Mouse (Mus musculus): ENCODE data around the gene Camk2g. TPM values are rescaled to one million over a fixed set of nuclear protein-coding genes. Genes with fewer than 3 reads are reported as not detected.

Camk2g gene
- polyA plus RNA-seq, 1 experiment from 2014 or later: 43.7 TPM

DNA sequence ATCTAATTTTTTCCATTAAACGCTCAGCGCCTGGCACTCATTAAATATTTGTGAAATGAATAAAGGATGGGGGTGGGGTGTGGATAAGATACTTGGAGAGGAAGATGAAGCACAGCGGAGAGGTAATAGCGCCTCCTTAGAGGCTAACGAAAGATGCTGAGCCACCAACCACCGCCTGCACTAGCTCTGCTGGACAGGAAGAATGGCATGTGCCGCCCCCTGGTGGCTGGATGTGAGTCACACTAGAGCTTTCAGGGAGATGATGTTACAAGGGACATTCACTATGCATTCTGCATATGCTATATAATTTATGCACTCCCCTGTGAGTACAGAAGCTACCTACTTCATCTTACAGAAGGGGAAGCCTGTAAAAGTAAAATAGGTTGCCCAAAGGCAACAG, 4.9 kb upstream of the Camk2g start:
- Histone ChIP-seq H3K4me1 (ENCODE audit: control insufficient read depth, insufficient read depth, low read length) (no peaks in the 10 kb centered on the region), H3K27ac (ENCODE audit: low read length) (no peak overlapping the region), H3K9me3 (replicated peaks; ENCODE audit: control insufficient read depth, low read length) (no peaks in the 10 kb centered on the region), H3K4me2 (ENCODE audit: low read depth, low read length) (no peak overlapping the region), H3K27me3 (ENCODE audit: control insufficient read depth, insufficient read depth, low read length) (no peaks in the 10 kb centered on the region), H3K4me3 (replicated peaks; ENCODE audit: low read length) (no peak overlapping the region), H3K36me3 (ENCODE audit: control insufficient read depth, insufficient read depth, low read length) (no peaks in the 10 kb centered on the region), H3K9ac (ENCODE audit: low read length) (no peak overlapping the region)
- ATAC-seq (ENCODE audit: insufficient read depth, low FRiP score): no peak; the same call in 1 of the 2 replicates
- WGBS: 6% methylated on average over 7 of the region's 7 CpGs

DNA sequence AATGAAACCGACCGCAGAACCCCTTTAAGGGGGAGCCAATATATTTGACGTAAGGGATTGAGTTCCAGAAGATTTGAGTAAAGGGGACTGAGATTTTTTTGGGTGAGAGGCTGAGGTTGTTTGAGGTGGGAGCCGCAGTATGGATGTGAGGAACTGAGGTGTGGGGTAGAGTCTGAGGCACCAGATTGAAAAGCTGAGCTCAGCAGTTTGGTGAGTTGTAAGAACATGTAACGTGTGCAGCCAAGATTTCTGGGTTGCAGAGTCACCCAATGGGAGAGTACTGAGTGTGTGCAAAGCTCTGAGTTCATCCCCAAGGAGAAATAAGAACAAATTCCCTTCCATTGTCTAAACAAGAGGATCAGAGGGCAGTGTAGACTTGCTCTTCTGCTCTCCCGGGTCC, 4.4 kb upstream of the Camk2g start:
- Histone ChIP-seq H3K4me1 (ENCODE audit: control insufficient read depth, insufficient read depth, low read length) (no peaks in the 10 kb centered on the region), H3K27me3 (ENCODE audit: control insufficient read depth, insufficient read depth, low read length) (no peaks in the 10 kb centered on the region), H3K9me3 (replicated peaks; ENCODE audit: control insufficient read depth, low read length) (no peaks in the 10 kb centered on the region), H3K36me3 (ENCODE audit: control insufficient read depth, insufficient read depth, low read length) (no peaks in the 10 kb centered on the region), H3K4me3 (replicated peaks; ENCODE audit: low read length) (no peak overlapping the region), H3K4me2 (ENCODE audit: low read depth, low read length) (no peak overlapping the region), H3K27ac (ENCODE audit: low read length) (no peak overlapping the region), H3K9ac (ENCODE audit: low read length) (no peak overlapping the region)
- no peak for ATAC-seq (ENCODE audit: insufficient read depth, low FRiP score)
- 81% methylated on average over 6 of the region's 6 CpGs for WGBS

DNA sequence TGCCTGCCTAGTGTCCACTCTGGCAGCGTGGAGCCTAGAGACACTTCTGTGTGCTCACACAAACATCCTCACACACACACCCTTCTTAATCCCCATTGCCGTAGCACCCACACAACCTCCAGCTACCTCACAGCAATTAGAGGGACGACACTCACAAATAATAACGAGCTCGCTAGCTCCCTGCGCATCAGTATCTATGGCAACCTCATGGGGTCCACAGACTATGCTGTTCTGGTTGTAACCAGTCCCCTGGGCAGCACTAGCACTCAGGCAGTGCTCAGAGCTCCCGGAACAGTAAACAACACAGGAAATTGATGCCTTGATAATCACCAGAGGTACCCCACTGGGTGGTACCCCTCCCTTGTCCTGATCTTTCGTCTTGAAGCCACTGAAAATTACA, 2.8 kb upstream of the Camk2g start:
- no peak overlapping the region for H3K4me2 ChIP-seq (ENCODE audit: low read depth, low read length)
- H3K27me3 ChIP-seq (ENCODE audit: control insufficient read depth, insufficient read depth, low read length): no peaks in the 10 kb centered on the region
- H3K9me3 ChIP-seq (replicated peaks; ENCODE audit: control insufficient read depth, low read length): no peaks in the 10 kb centered on the region
- ATAC-seq (ENCODE audit: insufficient read depth, low FRiP score): no peak
- H3K36me3 ChIP-seq (ENCODE audit: control insufficient read depth, insufficient read depth, low read length): no peaks in the 10 kb centered on the region
- H3K27ac ChIP-seq (ENCODE audit: low read length): no peak overlapping the region
- 70% methylated on average over 8 of the region's 8 CpGs for WGBS
- H3K4me3 ChIP-seq (replicated peaks; ENCODE audit: low read length): no peak overlapping the region
- H3K4me1 ChIP-seq (ENCODE audit: control insufficient read depth, insufficient read depth, low read length): peaks cover 11% of the 10 kb centered on the region
- H3K9ac ChIP-seq (ENCODE audit: low read length): no peak overlapping the region

DNA sequence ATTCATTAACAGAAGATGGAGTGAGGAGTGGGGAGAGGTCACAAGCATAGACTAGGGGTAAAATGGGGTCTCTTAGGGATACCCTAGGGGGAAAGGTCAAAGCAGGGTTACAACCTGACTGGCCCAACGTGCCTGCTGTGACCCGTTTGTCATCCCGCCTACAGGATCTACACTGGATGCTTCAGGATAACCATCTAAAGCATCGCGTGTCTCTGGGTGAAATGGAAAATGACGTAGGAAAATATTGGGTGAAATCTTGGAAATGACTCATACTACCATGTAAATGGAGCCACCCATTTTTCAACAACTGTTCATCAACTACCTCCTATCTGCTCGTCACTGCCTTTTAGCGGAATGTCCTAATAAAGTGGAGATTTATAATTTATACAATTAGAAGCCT, 2.3 kb upstream of the Camk2g start:
- no peak overlapping the region for H3K4me3 ChIP-seq (replicated peaks; ENCODE audit: low read length)
- no peak for ATAC-seq (ENCODE audit: insufficient read depth, low FRiP score)
- H3K27me3 ChIP-seq (ENCODE audit: control insufficient read depth, insufficient read depth, low read length): no peaks in the 10 kb centered on the region
- H3K9me3 ChIP-seq (replicated peaks; ENCODE audit: control insufficient read depth, low read length): no peaks in the 10 kb centered on the region
- H3K36me3 ChIP-seq (ENCODE audit: control insufficient read depth, insufficient read depth, low read length): no peaks in the 10 kb centered on the region
- H3K27ac ChIP-seq (ENCODE audit: low read length): no peak overlapping the region
- H3K9ac ChIP-seq (ENCODE audit: low read length): no peak overlapping the region
- H3K4me2 ChIP-seq (ENCODE audit: low read depth, low read length): no peak overlapping the region
- WGBS: 71% methylated on average over 8 of the region's 8 CpGs
- H3K4me1 ChIP-seq (ENCODE audit: control insufficient read depth, insufficient read depth, low read length): peaks cover 14% of the 10 kb centered on the region

DNA sequence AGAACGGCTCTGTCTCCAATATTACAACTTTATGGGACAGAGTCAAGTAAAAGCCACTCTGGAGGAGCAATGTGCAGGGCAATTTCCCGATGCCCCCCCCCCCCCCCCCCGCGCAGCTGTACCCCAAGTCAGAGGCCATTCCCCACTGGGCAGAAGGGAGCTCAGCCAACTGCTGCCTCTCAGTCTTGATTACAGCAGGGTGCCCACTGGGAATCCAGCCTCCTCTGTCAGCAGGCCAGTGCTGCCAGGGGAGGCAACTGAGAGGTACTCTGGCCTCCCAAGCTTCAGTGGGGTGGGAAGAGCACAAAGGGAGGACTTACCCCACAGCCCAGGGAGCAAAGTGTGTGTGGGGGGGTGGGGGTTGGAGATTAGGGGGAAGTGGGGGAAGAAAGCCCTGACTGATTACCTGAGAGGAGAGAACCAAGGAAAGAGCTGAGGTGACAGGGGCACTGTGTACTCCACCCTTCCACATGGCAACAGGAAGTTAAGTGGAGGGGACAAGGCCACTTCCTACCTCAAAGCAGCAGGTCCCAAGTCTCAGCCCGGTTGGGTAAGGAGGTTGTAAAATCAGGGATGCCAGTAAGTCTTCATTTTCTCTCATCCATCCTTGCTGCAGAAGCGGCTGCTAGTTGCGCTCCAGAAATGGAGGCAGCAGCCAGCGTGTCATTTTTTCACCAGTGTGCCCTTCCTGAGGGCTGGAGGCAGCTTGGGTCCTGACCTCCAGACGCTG, 1.7 kb upstream of the Camk2g start:
- no peaks in the 10 kb centered on the region for H3K9me3 ChIP-seq (replicated peaks; ENCODE audit: control insufficient read depth, low read length)
- WGBS: 55% methylated on average over 9 of the region's 9 CpGs
- no peaks in the 10 kb centered on the region for H3K36me3 ChIP-seq (ENCODE audit: control insufficient read depth, insufficient read depth, low read length)
- no peaks in the 10 kb centered on the region for H3K27me3 ChIP-seq (ENCODE audit: control insufficient read depth, insufficient read depth, low read length)
- no peak for ATAC-seq (ENCODE audit: insufficient read depth, low FRiP score)
- H3K4me3 ChIP-seq (replicated peaks; ENCODE audit: low read length): no peak overlapping the region
- H3K4me1 ChIP-seq (ENCODE audit: control insufficient read depth, insufficient read depth, low read length): peaks cover 14% of the 10 kb centered on the region
- no peak overlapping the region for H3K4me2 ChIP-seq (ENCODE audit: low read depth, low read length)
- peak overlapping the region; percentile 8; the same call in 1 of the 2 replicates for H3K9ac ChIP-seq (ENCODE audit: low read length)
- no peak overlapping the region for H3K27ac ChIP-seq (ENCODE audit: low read length)

DNA sequence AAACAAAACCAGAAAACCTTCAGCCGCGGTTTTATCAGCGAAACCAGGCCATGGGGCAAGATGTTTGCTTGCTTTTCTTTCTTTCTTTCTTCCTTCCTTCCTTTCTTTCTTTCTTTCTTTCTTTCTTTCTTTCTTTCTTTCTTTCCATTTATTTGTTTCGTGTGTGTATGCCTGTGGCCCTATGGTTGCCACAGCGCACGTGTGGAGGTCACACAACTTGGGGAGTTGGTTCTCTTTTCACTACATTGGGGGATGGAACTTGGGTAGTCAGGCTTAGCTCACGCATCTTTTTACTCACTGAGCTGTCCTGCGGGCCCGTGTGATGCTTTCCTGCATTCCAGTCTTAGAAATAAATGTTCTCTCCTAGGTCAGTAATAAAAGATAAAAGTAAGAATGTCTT, 701 bp upstream of the Camk2g start:
- Histone ChIP-seq H3K27me3 (ENCODE audit: control insufficient read depth, insufficient read depth, low read length) (no peaks in the 10 kb centered on the region), H3K27ac (ENCODE audit: low read length) (peak overlapping the region; percentile 40; the same call in 1 of the 2 replicates), H3K4me2 (ENCODE audit: low read depth, low read length) (peak overlapping the region; percentile 67), H3K4me3 (replicated peaks; ENCODE audit: low read length) (peak overlapping the region; percentile 74), H3K4me1 (ENCODE audit: control insufficient read depth, insufficient read depth, low read length) (peaks cover 14% of the 10 kb centered on the region), H3K36me3 (ENCODE audit: control insufficient read depth, insufficient read depth, low read length) (no peaks in the 10 kb centered on the region), H3K9ac (ENCODE audit: low read length) (peak overlapping the region; percentile 72), H3K9me3 (replicated peaks; ENCODE audit: control insufficient read depth, low read length) (no peaks in the 10 kb centered on the region)
- no peak for ATAC-seq (ENCODE audit: insufficient read depth, low FRiP score)
- WGBS: 14% methylated on average over 9 of the region's 9 CpGs

DNA sequence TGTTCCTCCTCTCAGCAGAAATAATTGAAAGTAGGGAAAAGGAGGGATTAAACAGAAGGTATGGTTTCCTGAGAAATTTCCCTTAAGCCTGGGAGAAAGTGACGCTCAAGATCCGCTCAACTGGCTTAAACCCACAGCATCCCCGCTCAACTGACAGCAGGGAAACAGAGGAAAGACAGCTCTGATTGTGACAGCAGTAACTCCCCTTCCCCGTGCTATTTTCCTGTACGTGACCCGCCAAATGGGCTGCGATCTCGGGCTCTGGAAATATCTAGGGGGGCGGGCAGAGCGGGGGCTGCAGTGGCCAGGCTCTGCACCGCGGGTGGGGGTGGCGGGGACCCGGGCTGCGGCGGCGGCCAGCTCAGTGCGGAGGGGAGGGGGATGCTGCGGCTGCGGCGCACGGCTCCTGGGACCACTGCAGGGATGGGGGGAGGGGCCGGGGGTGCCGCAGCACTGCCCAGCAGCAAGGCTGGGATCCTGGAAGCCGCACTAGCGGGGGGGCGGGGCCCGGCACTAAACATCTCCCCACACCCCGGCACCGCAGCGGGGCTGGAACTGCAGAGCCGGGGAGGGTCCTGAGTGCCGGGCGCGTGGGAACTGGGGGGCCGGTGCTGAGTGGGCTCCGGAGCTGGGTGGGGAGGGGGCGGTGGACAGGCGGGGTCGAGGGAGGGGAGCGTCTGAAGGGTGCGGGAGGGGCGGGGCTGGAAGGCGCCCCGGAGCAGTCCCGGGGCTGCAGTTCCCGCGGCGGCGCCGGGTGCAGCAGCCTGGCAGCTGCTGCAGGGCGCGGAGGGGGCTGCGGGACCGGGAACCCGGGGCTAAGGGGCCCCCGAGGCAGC, 748 bp downstream of the Camk2g start:
- 1% methylated on average over 48 of the region's 57 CpGs for WGBS

DNA sequence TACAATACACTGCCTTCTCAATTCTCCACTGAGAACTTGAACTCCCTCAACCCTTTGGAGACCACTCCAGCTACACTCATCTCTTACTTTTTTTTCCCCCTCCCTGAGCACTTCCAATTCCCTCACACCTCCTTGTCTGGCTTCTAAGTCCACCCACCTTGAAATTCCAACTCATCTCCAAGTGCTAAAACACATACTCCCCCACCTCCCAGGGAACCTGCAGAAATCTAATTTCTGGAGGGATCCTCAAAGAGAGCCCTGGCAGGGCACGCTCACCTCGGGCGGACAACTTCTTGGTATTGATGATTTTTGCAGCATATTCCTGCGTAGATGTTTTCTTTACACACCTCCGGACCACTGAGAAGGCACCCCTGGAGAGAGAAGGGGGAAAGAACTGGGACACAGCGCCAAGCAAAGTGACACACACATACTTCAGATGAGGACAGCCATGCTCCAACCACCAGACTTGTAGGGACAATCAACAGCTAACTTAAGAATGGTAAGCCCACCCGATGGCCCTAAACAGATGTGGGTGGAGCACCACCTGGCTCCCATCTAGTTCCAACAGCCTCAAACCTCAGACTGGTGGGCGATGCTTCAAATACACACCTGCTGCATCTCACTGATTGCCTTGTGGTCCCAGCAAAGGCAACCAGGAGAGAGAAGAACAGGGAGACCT, 1.5 kb downstream of the Camk2g start:
- no peaks in the 10 kb centered on the region for H3K27me3 ChIP-seq (ENCODE audit: control insufficient read depth, insufficient read depth, low read length)
- H3K4me2 ChIP-seq (ENCODE audit: low read depth, low read length): peak overlapping the region; percentile 67
- peaks cover 14% of the 10 kb centered on the region for H3K4me1 ChIP-seq (ENCODE audit: control insufficient read depth, insufficient read depth, low read length)
- H3K27ac ChIP-seq (ENCODE audit: low read length): 0 out of 2 replicates have a peak overlapping the region, but pooled peaks have one; percentile 67
- no peak for ATAC-seq (ENCODE audit: insufficient read depth, low FRiP score)
- no peaks in the 10 kb centered on the region for H3K9me3 ChIP-seq (replicated peaks; ENCODE audit: control insufficient read depth, low read length)
- 67% methylated on average over 8 of the region's 8 CpGs for WGBS
- H3K4me3 ChIP-seq (replicated peaks; ENCODE audit: low read length): peak overlapping the region; percentile 74
- no peaks in the 10 kb centered on the region; the same call in none of the 2 replicates for H3K36me3 ChIP-seq (ENCODE audit: control insufficient read depth, insufficient read depth, low read length)
- H3K9ac ChIP-seq (ENCODE audit: low read length): peak overlapping the region; percentile 85

More for the DNA sequence above, 748 bp downstream of the Camk2g start:
- Histone ChIP-seq H3K36me3 (ENCODE audit: control insufficient read depth, insufficient read depth, low read length) (no peaks in the 10 kb centered on the region; the same call in none of the 2 replicates), H3K9ac (ENCODE audit: low read length) (peak overlapping the region; percentile 85), H3K27ac (ENCODE audit: low read length) (peak overlapping the region; percentile 67; the same call in 1 of the 2 replicates), H3K27me3 (ENCODE audit: control insufficient read depth, insufficient read depth, low read length) (no peaks in the 10 kb centered on the region), H3K9me3 (replicated peaks; ENCODE audit: control insufficient read depth, low read length) (no peaks in the 10 kb centered on the region), H3K4me3 (replicated peaks; ENCODE audit: low read length) (peak overlapping the region; percentile 74), H3K4me1 (ENCODE audit: control insufficient read depth, insufficient read depth, low read length) (peaks cover 14% of the 10 kb centered on the region), H3K4me2 (ENCODE audit: low read depth, low read length) (peak overlapping the region; percentile 67)
- peak; percentile 29; the same call in 1 of the 2 replicates for ATAC-seq (ENCODE audit: insufficient read depth, low FRiP score)

Measured in stomach, embryonic 16.5 days (tissue).